Mouse (Mus musculus) CD4-positive, CD25-positive, alpha-beta regulatory T cell, adult 4 months (primary cell): ENCODE data around the gene Psmb3. TPM values are rescaled to one million over a fixed set of nuclear protein-coding genes. Genes with fewer than 3 reads are reported as not detected.
A peak's percentile ranks its signal among the peaks of the same experiment; 100 is the strongest.
"Not testable (repeated sequence)": the region's sequence is repeated elsewhere in the genome, so short reads cannot be mapped to it uniquely, and the experiment has no call there.

Source experiments
- ATAC-seq: one replicate; pipeline ENCODE4 v1.8.0; 2017
- polyA plus RNA-seq, 2 experiments: library from polyadenylated mRNA; unstranded; fragments of 100-300 nt; shearing (Covaris generic); gene quantifications; one replicate each; pipeline ENCODE4 v1.2.1; 2017

Psmb3 gene
- polyA plus RNA-seq, 2 experiments from 2014 or later = 453 to 558 TPM

DNA sequence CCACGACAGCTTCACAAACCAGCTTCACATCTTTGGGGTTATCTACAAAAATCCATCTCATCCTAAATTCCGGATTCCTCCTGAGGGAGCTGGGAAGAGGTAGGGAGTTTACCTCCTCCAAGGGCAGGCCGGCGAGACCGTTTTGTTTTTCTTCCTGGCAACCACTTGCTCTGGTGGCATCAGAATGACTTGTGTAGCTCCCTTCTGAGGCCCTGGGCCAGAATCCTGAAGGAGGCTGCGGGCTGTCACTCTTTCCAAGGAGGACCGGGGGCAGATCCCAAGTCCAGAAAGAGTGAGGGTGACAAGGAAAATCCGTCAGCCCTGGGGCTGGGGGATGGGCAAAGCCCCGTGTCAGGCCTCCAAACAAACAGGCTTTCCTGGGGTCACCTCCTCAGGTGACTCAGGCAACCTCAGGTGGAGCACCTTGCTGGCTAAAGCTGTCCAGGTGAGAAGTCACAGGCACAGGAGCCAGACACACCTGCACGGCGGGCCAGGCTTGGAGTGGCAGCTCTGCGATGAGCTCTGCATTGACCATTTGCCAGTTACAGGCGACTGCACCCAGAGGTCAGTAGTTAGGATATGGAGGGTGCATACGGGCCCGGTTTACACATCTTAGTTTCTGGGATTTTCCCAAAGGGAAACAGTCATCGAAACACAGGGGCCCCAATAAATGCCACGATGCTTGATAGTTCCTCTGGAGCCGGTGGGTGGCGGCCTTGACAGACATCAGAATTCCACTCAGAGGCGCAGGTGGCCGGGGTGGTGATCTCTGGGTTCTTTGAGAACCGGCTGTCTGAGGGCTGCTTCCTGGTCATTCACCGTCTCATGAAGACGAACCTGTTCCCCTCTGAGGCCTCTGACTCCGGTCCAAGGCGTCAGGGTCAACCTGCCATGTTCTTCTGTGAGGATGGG lies 14.4 kb downstream of the Psmb3 start:
- no peak for ATAC-seq

DNA sequence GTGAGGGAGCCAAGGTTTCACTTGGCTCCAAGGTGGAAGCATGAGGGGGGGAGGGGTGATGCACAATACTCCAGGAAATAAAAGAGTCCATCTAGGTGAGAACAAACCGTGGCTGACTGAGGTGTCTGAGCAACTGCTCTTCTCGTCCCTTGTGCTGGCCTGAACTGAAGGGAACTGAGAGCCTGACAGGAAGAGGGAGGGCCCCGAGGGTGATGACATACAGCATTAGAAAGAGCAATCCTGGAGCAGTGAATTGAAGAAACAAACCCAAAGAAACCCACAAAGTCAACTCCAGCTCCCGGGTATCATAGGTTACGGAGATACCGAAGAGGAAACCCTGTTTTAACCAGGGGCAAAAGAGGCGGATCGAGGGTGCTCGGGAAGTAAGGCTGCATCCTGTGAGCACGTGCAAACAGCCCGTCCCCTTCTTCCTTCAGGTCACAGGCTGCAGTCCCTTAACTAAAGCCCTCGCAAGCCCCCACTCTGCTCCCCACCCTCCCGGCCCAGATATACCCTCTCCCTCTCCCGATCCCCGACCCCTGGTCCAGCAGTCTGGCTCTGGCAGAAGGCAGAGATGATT lies 15.2 kb downstream of the Psmb3 start:
- ATAC-seq = peak; percentile 42

DNA sequence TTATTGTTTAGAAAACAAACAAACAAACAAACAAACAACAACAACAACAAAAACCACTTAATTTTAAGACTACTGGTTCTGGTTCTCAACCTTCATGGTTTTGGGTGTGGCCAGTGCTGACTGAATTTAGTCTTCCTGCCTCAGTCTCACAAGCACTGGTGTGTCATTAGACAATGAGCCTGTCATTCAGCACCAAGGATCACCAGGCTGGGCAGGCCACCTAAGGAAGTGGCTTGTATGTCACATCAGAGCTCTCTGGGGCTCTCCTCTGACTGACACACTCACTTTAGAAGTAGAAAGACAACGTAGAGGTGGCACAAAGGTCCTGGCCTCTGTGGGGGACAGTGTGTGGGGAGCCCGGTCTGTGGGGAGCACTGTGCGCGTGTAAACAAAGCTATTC lies 15.8 kb downstream of the Psmb3 start:
- ATAC-seq = peak; percentile 82

DNA sequence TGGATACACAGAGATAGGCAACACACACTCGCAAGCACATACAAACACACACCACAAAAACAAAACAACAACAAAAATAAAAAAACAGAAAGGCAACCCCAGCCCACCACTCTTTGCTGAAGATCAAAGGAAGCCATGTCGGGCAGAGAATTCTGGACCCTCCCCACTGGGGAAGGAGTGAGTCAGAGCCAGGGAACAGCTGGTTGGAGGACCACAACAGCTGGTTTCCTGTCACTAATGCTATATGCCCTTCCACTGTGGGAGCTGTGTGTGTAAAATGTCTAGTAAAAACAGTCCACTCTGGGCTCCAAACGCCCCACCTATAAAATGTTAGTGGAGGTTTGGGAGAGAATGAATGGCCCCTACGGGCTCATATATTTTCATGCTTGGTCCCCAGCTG lies 18.1 kb downstream of the Psmb3 start:
- no peak for ATAC-seq

DNA sequence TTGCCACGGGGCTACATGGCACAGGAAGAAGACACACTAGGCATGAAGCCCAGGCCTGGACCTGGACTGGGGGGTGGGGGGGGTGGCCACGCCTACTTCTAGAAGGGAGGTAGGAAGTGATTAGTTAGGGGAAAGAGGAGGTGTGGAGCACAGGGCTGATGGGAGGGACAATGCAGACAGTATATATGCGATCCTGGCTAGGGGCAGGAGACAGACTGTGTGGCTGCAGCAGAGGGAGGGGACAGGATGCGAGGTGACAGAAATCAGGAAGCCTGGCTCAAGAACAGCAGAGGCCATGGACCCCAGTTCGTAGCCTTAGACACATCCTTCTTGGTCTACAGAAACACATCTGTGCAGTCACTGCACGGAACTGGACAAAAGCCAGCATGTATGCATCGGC lies 20.5 kb downstream of the Psmb3 start:
- no peak for ATAC-seq

DNA sequence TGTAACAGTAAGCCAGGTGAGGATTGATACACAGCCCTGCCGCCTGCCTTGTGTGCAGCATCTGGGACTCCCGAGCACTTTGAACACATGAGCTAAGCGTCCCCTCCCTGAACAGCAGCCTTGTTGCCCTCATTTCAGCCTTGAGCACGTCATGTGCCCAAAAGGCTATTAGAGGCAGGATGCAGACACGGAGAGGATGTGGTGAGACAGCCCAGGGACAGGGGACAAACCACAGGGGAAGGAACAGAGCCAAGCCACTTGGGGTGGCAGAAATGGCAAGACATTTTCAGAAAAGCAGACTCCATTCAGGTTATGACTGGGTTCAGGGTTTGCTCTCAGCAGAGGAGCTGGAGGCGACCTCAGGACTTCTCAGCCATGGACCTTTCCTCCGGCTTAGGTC lies 25.1 kb downstream of the Psmb3 start:
- peak; percentile 99 for ATAC-seq

DNA sequence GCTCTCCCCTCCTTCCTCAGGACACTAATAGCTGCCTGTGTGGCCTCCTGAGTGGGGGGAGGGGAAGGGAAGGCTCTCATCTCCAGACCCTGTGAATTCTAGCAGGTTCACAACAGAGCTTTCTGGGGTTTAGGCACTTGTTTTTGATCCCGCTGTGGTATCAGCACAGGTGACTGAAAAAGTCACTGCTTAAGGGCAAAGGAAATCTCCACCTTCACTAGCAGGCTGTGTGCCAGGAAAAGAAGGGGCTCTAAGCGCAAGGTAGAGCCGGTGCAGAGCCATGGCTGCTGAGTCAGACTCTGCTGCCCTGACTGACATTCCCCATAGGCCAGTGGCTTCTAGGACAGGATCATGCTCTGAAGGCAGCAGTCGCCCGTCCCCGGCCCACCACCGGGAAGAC lies 25.5 kb downstream of the Psmb3 start:
- peak; percentile 40 for ATAC-seq

DNA sequence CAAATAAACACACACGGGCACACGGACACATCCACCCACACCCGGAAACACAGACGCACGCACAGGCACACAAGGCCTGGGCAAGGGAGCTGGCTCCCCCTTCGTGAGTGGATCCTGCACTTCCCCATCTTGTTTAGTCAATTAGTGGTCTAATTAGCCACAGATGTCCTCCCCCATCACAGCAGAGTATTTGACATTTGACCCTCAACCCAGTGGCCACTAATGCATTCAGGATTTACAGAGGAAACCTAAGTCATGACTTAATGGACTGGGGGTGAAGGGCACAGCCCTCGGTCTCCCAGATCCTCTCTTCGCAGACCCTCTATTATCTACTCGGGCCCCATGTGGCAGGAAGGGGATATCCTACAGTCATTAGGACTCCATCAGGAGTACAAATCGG lies 30.5 kb downstream of the Psmb3 start:
- no peak for ATAC-seq

DNA sequence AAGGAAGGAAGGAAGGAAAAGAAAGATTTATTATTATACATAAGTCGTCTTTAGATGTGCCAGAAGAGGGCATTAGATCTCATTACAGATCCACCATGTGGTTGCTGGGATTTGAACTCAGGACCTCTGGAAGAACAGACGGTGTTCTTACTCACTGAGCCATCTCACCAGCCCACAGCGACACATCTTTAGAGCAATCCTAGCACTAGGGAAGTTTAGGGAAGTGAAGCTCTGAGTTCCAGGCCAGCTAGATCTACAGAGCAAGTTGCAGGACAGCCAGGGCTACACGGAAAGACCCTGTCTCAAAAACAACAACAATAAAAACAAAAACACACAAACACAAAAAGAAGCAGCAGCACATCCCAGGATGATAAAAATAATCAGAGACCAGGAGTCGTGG lies 31.6 kb downstream of the Psmb3 start:
- not testable (repeated sequence) for ATAC-seq

DNA sequence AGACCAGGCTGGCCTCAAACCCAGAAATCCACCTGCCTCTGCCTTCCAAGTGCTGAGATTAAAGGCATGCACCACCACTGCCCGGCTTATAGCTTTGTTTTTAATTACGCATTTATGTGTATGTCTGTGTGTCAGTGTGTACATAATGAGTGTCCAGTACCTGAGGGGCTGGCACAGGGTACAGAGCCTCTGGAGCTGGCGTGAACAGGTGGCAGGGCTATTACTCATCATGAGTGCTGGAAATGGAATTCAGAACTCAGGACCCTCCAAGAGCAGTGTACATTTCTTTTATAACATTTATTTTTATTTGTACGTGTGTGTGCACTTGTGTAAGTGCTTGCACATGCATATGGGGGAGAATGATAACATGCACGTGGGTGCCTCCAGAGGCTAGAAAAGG lies 33.4 kb downstream of the Psmb3 start:
- no peak for ATAC-seq

DNA sequence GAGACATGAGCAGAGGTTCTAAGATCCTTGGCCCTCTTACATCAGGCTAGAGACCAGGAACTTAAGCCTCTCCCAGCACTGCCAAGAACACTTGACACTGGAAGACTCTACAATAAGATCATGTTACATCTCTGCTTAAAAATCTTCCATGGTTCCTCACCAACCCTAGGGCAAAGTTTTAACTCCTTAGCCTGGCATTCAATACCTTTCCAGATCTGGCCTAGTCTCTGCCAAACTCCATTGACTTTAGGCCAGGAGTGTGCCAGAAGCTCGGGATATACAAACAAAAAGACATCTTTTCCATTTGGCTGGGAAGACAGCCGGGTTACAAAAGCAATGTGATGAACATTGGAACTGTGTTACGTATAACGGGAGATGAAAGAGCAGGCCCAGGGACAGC lies 34.4 kb downstream of the Psmb3 start:
- ATAC-seq = no peak

DNA sequence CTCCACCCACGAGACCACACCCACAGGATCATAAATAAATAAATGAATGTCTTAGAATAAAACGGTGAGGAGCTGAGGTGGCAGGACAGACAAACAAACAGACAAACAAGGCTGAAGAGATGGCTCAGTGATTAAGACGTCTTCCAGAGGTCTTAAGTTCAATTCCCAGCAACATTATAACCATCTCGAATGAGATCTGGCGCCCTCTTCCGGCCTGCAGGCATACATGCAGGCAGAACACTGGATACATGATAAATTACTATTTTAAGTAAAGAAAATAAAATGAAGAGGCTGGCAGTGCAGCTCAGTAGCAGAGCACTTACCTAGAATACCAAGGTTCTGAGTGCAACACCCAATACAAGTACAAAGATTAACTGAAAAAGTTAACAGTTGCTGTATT lies 35.5 kb downstream of the Psmb3 start:
- ATAC-seq = no peak

DNA sequence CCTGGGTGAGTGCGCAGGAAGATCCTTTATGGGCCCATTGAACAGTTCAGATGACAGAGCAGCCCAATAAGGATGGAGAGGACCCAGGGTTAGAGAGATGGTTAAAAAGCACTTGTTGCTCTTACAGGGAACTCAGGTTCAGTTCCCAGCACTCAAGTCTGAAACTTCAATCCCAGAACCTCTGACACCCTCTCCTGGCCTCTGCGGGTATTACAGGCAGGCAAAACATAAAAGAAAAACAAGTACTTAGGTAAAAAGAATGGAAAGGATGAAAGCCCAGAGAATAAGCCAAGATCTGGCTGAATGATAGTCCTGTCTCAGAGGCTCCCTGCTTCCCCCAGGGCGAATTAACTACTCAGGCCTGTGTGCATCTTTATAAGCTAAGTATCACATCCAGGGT lies 36.0 kb downstream of the Psmb3 start:
- no peak for ATAC-seq

DNA sequence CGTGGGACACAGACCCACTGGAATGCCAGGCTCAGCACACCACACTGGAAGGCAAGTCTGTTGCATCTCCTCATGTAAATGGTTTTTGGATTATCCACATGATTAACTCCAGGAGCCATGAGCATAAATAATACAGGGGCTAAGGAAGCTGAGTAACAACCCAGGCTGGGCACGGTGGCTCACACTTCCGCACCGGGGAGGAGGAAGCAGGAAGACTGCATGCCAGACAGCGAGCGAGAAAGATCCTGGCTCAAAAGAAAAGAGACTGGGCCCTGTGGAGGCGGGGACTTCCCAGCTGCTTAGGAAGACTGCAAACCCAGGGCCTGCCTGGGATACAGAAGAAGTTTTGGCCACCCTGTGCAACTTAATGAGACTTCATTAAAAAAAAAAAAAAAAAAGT lies 37.0 kb downstream of the Psmb3 start:
- no peak for ATAC-seq

DNA sequence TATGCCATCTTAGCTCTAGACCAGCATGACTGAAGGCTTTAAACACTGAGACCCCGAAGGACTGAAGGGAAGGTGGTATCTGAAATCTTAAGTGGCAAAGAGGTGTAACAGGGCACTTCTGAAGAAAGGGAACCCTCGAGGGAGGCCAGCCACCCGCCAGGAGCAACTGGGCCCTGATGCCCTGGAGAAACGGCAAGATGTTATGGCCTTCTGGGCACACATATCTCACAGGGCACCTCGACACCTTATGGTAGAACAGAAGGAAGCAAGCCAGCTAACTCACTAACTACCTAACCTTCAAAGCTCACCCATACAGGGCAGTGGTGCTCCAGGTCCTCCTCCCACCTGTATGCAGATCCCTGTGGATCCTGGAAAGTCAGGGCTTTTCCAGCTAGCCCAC lies 39.0 kb downstream of the Psmb3 start:
- ATAC-seq = no peak

DNA sequence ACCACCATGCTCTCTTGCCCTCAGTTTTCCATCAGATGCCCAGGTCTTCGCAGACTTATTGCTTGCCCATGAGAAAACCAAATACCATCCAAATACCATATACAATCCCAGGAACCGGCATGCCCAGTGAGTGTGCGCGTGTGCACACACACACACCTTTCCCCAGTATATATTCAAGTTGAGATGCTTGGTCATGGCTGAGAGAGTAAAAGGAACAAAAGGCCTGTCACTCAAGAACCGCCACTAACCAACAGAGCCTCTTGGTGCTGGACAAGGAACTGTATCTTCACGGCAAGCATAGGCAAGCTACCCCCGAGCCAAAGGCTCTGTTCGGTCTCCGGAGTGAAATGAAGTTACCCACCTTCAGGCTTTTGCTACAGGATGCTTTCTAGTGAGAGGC lies 39.4 kb downstream of the Psmb3 start:
- no peak for ATAC-seq

DNA sequence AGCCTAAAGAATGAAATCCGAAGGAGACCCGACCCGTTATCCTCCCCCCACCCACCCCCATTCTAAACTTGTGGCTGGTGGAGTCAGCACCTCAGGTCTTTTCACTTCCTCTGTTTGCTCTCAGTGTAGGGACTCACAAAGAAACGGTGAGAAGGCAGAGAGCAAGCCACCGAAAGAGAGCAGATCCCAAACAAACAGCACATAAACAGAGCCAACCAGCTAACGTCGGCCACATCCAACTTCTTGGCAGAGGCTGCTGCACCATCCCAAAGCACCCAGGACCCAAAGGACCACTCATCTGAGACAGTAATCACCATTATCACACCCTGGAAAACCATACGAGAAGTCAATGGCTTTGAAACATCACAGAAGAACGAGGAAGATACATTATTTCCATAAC lies 40.2 kb downstream of the Psmb3 start:
- ATAC-seq = no peak

DNA sequence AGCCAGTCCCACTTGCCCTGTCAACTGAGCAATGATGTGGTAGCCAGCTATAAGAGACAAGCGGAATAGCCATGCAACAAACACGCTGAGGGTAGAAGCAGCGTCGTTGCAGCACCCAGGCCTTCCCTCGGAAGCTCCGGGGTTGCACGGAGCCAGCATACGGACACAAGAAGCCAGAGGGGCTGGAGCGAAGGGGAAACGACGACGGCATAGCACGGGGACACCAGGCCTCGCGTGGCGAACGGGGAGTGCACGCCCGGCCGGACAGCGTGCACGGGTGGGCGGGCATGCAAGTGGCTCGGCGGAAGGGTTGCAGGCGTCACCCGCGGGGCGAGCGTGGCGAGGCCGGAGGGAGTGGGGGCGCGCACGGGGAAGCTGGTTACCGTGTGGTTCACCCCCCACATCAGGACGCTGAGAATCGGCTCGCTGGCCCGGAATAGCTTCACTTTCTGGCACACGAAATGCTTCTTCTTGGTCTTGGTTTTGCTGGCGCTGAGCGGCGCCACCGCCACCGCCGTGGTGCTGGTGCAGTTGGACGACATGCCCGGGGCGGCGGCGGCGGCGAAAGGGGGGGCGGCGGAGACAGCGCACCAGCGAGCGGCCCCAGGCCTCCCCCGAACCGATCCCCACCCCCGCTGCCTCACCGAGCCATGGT lies 41.0 kb downstream of the Psmb3 start, which contains the start of gene Pip4k2b:
Pip4k2b (minus strand) TSS at position 642 of the 655 bp plus-strand sequence.
- ATAC-seq = no peak

DNA sequence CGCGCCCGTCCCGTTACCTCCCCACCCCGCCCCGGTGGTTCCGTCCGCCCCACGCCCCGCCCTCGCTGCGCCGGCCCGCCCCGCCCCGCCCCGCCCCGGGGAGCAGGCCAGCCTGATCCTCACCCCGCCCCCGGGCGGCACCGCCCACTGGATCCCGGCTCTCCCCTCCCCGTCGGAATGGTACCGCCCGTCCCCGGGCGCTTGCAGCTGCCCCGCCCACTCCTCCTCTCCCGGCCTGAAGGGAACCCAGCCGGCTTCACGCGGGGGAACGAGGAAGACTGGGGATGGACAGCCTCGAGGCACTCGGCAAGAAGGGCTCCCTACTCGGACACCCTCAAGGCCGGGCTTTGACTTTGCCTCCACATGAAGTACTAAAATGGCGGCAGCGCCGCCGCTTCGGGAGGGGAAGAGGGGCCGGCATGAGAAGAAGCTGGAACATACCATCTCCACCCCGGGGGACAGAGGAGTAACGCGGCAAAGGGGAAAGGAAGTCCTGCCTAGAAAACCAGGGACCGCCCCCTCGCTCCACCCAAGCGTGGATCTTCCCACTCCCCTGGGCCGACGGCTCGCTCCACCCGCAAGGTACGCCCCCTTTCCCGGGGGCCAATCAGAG lies 41.6 kb downstream of the Psmb3 start:
- ATAC-seq = peak; percentile 95

DNA sequence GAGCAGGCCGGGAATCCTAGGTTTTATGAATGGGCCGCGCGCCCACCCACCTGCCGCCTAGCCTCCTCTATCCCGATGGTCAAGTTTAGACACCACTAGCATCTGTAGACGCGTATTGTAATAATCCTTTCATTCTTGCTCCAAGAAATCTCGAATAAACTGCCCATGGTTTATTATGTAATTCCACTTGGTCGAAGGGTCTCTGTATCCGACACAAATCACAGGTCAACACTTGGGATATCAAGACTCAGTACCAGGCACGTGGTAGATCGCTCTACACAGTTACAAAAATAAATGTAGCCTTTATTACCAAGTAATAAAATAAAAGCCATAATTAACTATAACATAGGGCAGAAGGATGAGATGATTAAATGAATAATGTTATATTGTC lies 42.1 kb downstream of the Psmb3 start:
- ATAC-seq = no peak

DNA sequence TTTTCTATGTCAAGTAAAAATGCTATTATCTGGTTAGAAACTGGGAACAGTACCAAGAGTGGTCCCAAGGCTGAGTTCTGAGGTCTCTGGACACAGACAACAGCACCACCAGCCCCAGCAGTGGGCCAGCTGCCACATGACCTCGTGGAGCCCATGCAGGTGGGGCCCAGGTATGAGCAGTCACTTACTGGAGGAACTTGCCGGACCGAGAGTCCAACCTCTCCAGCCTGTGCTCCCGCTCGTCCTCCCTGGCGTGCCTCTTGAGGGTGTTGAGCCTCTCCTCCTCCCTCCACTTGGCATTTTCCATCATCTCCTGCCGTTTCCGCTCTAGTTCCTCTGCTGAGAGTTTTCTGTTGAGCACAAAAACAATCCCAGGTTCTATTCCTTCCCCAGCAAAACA lies 44.6 kb downstream of the Psmb3 start:
- ATAC-seq = no peak

DNA sequence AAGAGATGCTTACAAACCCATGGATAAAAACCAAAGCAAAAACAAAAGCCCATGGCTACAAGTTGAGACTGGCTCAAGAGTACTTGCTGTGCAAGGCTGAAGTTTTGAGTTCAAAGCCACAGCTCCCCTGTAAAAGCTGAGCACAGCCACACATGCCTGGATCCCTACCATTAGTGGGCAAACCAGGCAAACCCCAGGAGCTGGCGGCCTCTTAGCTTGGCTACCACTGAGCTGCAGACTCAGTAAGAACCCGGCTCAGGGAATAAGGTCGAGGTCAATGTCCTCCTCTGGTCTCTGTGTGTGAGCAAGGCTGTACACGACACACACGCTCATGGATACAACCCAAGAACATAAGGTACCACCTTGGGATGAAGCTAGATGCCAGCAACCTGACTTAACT lies 45.3 kb downstream of the Psmb3 start:
- no peak for ATAC-seq

DNA sequence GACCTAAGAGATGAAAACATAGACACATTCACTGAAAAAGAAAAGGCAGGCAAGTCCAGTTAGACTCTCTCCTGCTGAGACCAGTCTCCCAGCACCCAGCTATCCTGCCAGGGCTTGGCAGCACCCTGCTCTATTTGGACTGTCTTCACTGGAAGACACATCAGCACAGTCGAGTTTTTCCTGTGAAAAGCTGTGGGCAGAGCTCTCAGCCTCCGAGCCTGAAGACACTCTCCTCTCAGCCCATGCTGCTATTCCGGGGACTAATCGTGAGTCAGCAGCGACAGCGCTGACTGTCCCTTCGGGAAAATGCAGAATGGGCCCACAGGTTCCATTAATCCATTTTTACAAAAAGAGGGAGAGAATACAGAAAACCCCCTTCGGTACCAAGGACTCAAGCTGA lies 50.1 kb downstream of the Psmb3 start:
- no peak for ATAC-seq
